In the genomic region with DNA sequence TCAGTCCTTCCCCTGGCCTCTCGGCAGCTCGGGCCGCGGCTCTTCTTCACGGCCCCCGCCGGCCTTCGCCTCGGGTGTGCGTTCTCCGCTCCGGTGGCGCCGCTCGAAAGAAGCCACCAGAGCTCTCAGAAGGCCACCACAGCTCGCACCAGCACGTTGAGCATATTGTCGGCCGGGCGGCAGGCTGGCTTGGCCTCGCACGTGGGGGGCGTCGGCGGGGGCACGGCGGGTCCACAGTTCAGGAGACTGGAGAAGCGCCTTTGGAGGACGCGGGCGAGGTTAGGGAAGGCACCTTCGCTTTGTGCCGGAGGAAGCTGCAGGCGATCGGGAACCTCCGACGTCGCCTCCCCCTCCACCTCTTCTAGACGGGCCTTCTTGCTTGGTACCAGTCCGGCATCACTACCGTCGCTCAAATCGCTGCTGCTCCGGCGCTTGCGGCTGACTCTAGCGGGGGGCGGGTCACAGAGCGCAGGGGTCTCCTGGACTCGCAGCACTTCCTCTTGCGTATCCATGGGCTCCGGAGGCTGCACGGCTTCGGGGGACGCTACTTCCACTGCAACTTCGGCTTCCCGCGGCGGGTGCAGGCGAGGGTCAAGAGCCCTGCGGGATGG, we compare ENCODE assay signal across 7 mouse cellular contexts. TPM values are rescaled to one million over a fixed set of nuclear protein-coding genes. Genes with fewer than 3 reads are reported as not detected.
DNase-seq lines count a peak whose midpoint lies in the region; ATAC-seq and TF ChIP-seq lines count a peak whose summit lies in the region.

No protein-coding gene starts in this region.

- no peak for TF ChIP-seq POLR2A in cortical plate, adult 2 months (IDR thresholded peaks at IDR 0.05; ENCODE audit: extremely low read depth, insufficient read depth, low read length)

- 0 out of 2 replicates have a peak, but pooled peaks cover 2% of the 10 kb centered on the region for H3K36me3 ChIP-seq in heart, embryonic 12.5 days

- H3K9me3 ChIP-seq in heart, embryonic 12.5 days (replicated peaks): no peaks in the 10 kb centered on the region

- H3K27me3 ChIP-seq in heart, embryonic 12.5 days (replicated peaks): no peaks in the 10 kb centered on the region

- 0 out of 2 replicates have a peak, but pooled peaks cover 2% of the 10 kb centered on the region for H3K4me1 ChIP-seq in cortical plate, adult 2 months (ENCODE audit: control insufficient read depth, insufficient read depth, low read length)
- H3K4me1 ChIP-seq in heart, embryonic 12.5 days (replicated peaks): peaks cover 39% of the 10 kb centered on the region

- H3K9ac ChIP-seq in heart, embryonic 12.5 days: peak overlapping the region; percentile 97

- peak; percentile 52 for DNase-seq in urinary bladder, adult 2 months (ENCODE audit: low spot score)
- DNase-seq in urinary bladder, postnatal 10 days (ENCODE audit: low spot score): no peak
- peak; percentile 64 for DNase-seq in kidney, postnatal 14 days
- peak; percentile 73 for DNase-seq in testis, postnatal 10 days (ENCODE audit: low spot score)

- ATAC-seq in heart, embryonic 12.5 days (ENCODE audit: insufficient number of reproducible peaks, low FRiP score): no peak
- ATAC-seq in megakaryocyte-erythroid progenitor cell, adult 5-6 weeks (replicated peaks; ENCODE audit: low FRiP score, low TSS enrichment, poor library complexity, severe bottlenecking): peak; percentile 2; the same call in 1 of the 2 replicates

- under 1% methylated on average over 61 of the region's 61 CpGs for WGBS in heart, embryonic 12.5 days

- no peak for TF ChIP-seq CTCF in cortical plate, adult 2 months (IDR thresholded peaks at IDR 0.05; ENCODE audit: extremely low read depth, insufficient read depth, low read length)

- H3K4me3 ChIP-seq in cortical plate, adult 2 months (ENCODE audit: insufficient read depth, low read length): peak overlapping the region; percentile 70
- peak overlapping the region; percentile 91 for H3K4me3 ChIP-seq in heart, embryonic 12.5 days

- peak overlapping the region; percentile 85 for H3K4me2 ChIP-seq in heart, embryonic 12.5 days

- H3K27ac ChIP-seq in cortical plate, adult 2 months (ENCODE audit: insufficient read depth, low read length): peak overlapping the region; percentile 57
- peak overlapping the region; percentile 98 for H3K27ac ChIP-seq in heart, embryonic 12.5 days (ENCODE audit: poor library complexity, severe bottlenecking)

RNA-seq across cellular contexts. Expression of gene Ier2, which starts 0.6 kb away (rescaled TPM):
- polyA plus RNA-seq in urinary bladder, adult 2 months (2012; rRNA removed): 14.7 and 23.3 TPM in 2 replicates
- 9.6 and 13.4 TPM in 2 replicates for polyA plus RNA-seq in cortical plate, adult 2 months (2012; rRNA removed)
- polyA plus RNA-seq in heart, embryonic 12.5 days (2016; fragmentation: Nextera tagmentation; extraction: Ambion mirVana): 63.4 and 68.1 TPM in 2 replicates
- 23.2 and 27.2 TPM in 2 replicates for total RNA-seq in megakaryocyte-erythroid progenitor cell, adult 5-6 weeks (2014; fragmentation: Nextera tagmentation)
- total RNA-seq in megakaryocyte-erythroid progenitor cell, adult 5-6 weeks (2017): 47.1 and 60.7 TPM in 2 replicates

RNA-seq across cellular contexts. Expression of gene Trmt1, which starts 24.0 kb away (rescaled TPM):
- 71.7 and 76.3 TPM in 2 replicates for polyA plus RNA-seq in urinary bladder, adult 2 months (2012; rRNA removed)
- 145 and 185 TPM in 2 replicates for polyA plus RNA-seq in cortical plate, adult 2 months (2012; rRNA removed)
- polyA plus RNA-seq in heart, embryonic 12.5 days (2016; fragmentation: Nextera tagmentation; extraction: Ambion mirVana): 46.2 and 49.5 TPM in 2 replicates
- total RNA-seq in megakaryocyte-erythroid progenitor cell, adult 5-6 weeks (2014; fragmentation: Nextera tagmentation): 170 and 181 TPM in 2 replicates
- 94.9 and 126 TPM in 2 replicates for total RNA-seq in megakaryocyte-erythroid progenitor cell, adult 5-6 weeks (2017)

RNA-seq across cellular contexts. Expression of gene Nacc1, which starts 25.6 kb away (rescaled TPM):
- polyA plus RNA-seq in urinary bladder, adult 2 months (2012; rRNA removed): 39.5 and 49.4 TPM in 2 replicates
- polyA plus RNA-seq in cortical plate, adult 2 months (2012; rRNA removed): 86.5 and 86.7 TPM in 2 replicates
- 20.9 and 21.3 TPM in 2 replicates for polyA plus RNA-seq in heart, embryonic 12.5 days (2016; fragmentation: Nextera tagmentation; extraction: Ambion mirVana)
- total RNA-seq in megakaryocyte-erythroid progenitor cell, adult 5-6 weeks (2014; fragmentation: Nextera tagmentation): 71.6 and 76.7 TPM in 2 replicates
- 35.8 and 51.5 TPM in 2 replicates for total RNA-seq in megakaryocyte-erythroid progenitor cell, adult 5-6 weeks (2017)

RNA-seq across cellular contexts. Expression of gene Lyl1, which starts 39.2 kb away (rescaled TPM):
- polyA plus RNA-seq in urinary bladder, adult 2 months (2012; rRNA removed): 7.8 and 8.7 TPM in 2 replicates
- 3.3 and 3.4 TPM in 2 replicates for polyA plus RNA-seq in cortical plate, adult 2 months (2012; rRNA removed)
- 18.1 and 19.7 TPM in 2 replicates for polyA plus RNA-seq in heart, embryonic 12.5 days (2016; fragmentation: Nextera tagmentation; extraction: Ambion mirVana)
- total RNA-seq in megakaryocyte-erythroid progenitor cell, adult 5-6 weeks (2014; fragmentation: Nextera tagmentation): 44.2 and 65.2 TPM in 2 replicates
- total RNA-seq in megakaryocyte-erythroid progenitor cell, adult 5-6 weeks (2017): 9.5 and 10.1 TPM in 2 replicates
